Mouse (Mus musculus): ENCODE measurements around the gene Stk32c. TPM values are rescaled to one million over a fixed set of nuclear protein-coding genes. Genes with fewer than 3 reads are reported as not detected.
A peak's percentile ranks its signal among the peaks of the same experiment; 100 is the strongest.

The Stk32c gene
- polyA plus RNA-seq, 1 experiment from 2014 or later, result 1.5 TPM

DNA sequence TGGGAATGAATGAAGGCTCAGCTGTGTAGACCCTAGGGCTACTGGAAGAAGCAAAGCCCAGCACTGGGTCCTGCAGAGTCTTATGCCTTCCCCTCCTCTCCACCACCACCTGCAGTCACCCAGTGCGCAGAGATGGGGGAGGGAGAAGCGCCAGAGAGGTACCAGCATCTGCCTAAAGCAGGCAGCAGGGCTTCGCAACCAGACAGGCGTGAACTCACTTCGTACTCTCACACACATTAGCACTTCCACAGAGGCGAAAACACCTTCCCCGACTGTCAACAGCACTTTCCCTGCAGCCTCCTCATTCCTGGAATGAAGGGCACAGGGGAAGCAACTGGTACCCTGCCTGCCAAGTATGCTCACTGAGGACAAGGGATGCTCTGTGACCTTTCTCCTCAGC, 63.7 kb downstream of the Stk32c start:
- ATAC-seq (no peak), DNase-seq (ENCODE audit: low spot score) (peak; percentile 9)
- Histone ChIP-seq H3K4me1 (ENCODE audit: control insufficient read depth, insufficient read depth, low read length) (peaks cover 21% of the 10 kb centered on the region), H3K4me2 (ENCODE audit: low read length) (no peak overlapping the region), H3K27me3 (replicated peaks; ENCODE audit: control insufficient read depth, insufficient read depth, low read length) (no peaks in the 10 kb centered on the region), H3K9ac (ENCODE audit: low read length) (no peak overlapping the region), H3K4me3 (ENCODE audit: low read depth, low read length) (no peak overlapping the region), H3K36me3 (ENCODE audit: control insufficient read depth, insufficient read depth, low read length) (no peaks in the 10 kb centered on the region), H3K27ac (ENCODE audit: low read depth, low read length) (no peak overlapping the region), H3K9me3 (replicated peaks; ENCODE audit: control insufficient read depth, low read length) (no peaks in the 10 kb centered on the region)
- WGBS, result 44% methylated on average over 7 of the region's 7 CpGs

DNA sequence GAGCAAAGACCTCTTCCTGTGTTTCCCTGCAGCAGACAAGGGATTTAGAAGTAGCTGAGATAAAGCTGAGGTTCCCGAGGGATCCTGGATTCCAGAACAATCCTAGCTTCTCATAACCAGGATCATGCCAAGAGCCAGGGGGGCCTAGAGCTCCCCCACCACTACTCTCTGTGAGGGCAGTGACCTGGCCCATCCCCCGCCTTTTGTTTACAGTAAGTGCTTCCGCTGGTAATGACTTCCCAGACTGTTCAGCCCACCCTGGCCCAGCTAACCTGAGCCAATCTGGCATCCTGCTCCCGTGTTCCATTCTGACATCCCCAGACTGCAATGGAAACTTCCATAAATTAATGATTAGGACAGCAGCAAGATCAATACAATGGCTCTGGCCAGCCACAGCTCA, 65.7 kb downstream of the Stk32c start:
- 50% methylated on average over 4 of the region's 4 CpGs for whole genome bisulfite sequencing
- Histone ChIP-seq H3K27me3 (replicated peaks; ENCODE audit: control insufficient read depth, insufficient read depth, low read length) (no peaks in the 10 kb centered on the region), H3K9me3 (replicated peaks; ENCODE audit: control insufficient read depth, low read length) (no peaks in the 10 kb centered on the region), H3K4me1 (ENCODE audit: control insufficient read depth, insufficient read depth, low read length) (peaks cover 21% of the 10 kb centered on the region), H3K4me2 (ENCODE audit: low read length) (no peak overlapping the region), H3K4me3 (ENCODE audit: low read depth, low read length) (no peak overlapping the region), H3K9ac (ENCODE audit: low read length) (no peak overlapping the region), H3K36me3 (ENCODE audit: control insufficient read depth, insufficient read depth, low read length) (no peaks in the 10 kb centered on the region), H3K27ac (ENCODE audit: low read depth, low read length) (no peak overlapping the region)
- ATAC-seq (no peak), DNase-seq (ENCODE audit: low spot score) (no peak)

DNA sequence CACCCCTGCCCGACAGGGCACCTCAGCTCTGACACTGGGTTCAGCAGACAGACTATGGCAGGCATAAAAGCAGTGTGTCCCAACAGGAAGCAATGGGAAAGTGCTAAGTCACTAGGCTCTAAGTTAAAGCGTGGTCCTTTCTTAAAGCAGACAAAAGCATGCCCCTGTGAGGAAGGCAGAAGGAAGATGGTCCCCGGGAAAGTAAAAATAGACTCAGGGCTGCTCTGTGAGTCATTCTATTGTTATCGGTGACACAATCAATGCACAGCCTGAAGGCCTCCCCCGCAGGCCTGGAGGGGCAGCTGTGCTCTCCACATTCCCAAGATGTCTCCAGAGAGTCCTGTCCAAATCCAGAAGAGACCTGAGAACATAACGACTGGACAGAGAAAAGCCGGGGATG, 67.2 kb downstream of the Stk32c start:
- H3K4me3 ChIP-seq (ENCODE audit: low read depth, low read length), result no peak overlapping the region
- H3K27ac ChIP-seq (ENCODE audit: low read depth, low read length), result no peak overlapping the region
- no peaks in the 10 kb centered on the region for H3K27me3 ChIP-seq (replicated peaks; ENCODE audit: control insufficient read depth, insufficient read depth, low read length)
- no peaks in the 10 kb centered on the region for H3K36me3 ChIP-seq (ENCODE audit: control insufficient read depth, insufficient read depth, low read length)
- H3K9me3 ChIP-seq (replicated peaks; ENCODE audit: control insufficient read depth, low read length), result no peaks in the 10 kb centered on the region
- DNase-seq (ENCODE audit: low spot score), result no peak
- H3K4me1 ChIP-seq (ENCODE audit: control insufficient read depth, insufficient read depth, low read length), result peaks cover 13% of the 10 kb centered on the region
- no peak overlapping the region for H3K4me2 ChIP-seq (ENCODE audit: low read length)
- ATAC-seq, result no peak
- no peak overlapping the region for H3K9ac ChIP-seq (ENCODE audit: low read length)
- WGBS, result 44% methylated on average over 7 of the region's 7 CpGs

DNA sequence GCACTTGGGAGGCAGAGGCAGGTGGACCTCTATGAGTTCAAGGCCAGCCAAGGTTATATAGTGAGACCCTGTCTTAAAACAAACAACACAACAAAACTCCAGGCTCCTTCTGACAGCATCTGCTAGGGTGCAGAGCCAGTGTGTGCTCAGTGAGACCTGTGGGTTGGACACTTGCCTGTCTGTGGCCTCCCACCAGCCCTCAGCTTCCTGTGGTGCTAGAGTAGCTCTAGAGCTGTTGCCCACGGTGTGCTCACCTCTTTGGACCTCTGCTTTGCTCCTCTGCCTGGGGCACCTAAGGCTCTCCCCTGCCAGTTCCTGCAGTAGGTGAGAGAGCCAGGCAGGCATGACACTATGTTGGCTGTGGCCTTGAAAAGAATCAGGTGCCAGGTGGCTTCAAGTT, 69.3 kb downstream of the Stk32c start:
- no peak overlapping the region for H3K9ac ChIP-seq (ENCODE audit: low read length)
- no peak overlapping the region for H3K27ac ChIP-seq (ENCODE audit: low read depth, low read length)
- H3K27me3 ChIP-seq (replicated peaks; ENCODE audit: control insufficient read depth, insufficient read depth, low read length), result no peaks in the 10 kb centered on the region
- H3K4me2 ChIP-seq (ENCODE audit: low read length), result no peak overlapping the region
- no peak for ATAC-seq
- no peak overlapping the region for H3K4me3 ChIP-seq (ENCODE audit: low read depth, low read length)
- no peaks in the 10 kb centered on the region for H3K36me3 ChIP-seq (ENCODE audit: control insufficient read depth, insufficient read depth, low read length)
- DNase-seq (ENCODE audit: low spot score), result no peak
- H3K9me3 ChIP-seq (replicated peaks; ENCODE audit: control insufficient read depth, low read length), result no peaks in the 10 kb centered on the region
- H3K4me1 ChIP-seq (ENCODE audit: control insufficient read depth, insufficient read depth, low read length), result peaks cover 22% of the 10 kb centered on the region
- WGBS, result 73% methylated on average over 1 of the region's 1 CpGs

DNA sequence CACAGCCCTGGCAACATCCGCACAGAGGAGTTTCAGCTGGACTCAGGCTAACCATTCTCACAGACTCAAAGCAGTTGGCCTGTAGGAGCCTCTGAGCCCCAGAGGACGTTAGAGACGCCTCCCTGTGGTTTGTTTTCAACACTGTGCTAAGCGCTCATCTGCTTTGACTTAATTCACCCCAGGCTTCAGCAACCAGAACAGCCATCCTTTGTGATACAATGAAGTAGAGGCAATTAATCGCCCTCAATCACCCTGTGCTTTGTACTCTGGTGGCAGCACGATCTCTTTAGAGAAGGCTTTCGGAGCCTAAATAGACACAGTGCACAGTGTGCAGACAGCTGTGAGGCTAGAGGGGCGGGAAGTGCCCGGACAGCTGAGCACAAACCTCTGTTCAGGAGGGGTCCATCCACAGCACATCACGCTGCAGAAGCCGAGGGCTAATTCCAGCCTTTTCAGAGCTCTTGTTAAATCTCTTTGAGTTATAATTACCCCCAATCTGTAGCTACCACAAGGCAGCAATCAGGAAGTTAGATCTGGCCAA, 73.1 kb downstream of the Stk32c start:
- peak overlapping the region; percentile 67 for H3K27ac ChIP-seq (ENCODE audit: low read depth, low read length)
- H3K9ac ChIP-seq (ENCODE audit: low read length), result peak overlapping the region; percentile 30; the same call in 1 of the 2 replicates
- 2% methylated on average over 11 of the region's 11 CpGs for WGBS
- DNase-seq (ENCODE audit: low spot score) (peak; percentile 82), ATAC-seq (peak; percentile 90)
- no peaks in the 10 kb centered on the region for H3K36me3 ChIP-seq (ENCODE audit: control insufficient read depth, insufficient read depth, low read length)
- H3K9me3 ChIP-seq (replicated peaks; ENCODE audit: control insufficient read depth, low read length), result no peaks in the 10 kb centered on the region
- no peaks in the 10 kb centered on the region for H3K27me3 ChIP-seq (replicated peaks; ENCODE audit: control insufficient read depth, insufficient read depth, low read length)
- 0 out of 2 replicates have a peak overlapping the region, but pooled peaks have one; percentile 3 for H3K4me2 ChIP-seq (ENCODE audit: low read length)
- H3K4me3 ChIP-seq (ENCODE audit: low read depth, low read length), result no peak overlapping the region
- H3K4me1 ChIP-seq (ENCODE audit: control insufficient read depth, insufficient read depth, low read length), result peaks cover 30% of the 10 kb centered on the region

DNA sequence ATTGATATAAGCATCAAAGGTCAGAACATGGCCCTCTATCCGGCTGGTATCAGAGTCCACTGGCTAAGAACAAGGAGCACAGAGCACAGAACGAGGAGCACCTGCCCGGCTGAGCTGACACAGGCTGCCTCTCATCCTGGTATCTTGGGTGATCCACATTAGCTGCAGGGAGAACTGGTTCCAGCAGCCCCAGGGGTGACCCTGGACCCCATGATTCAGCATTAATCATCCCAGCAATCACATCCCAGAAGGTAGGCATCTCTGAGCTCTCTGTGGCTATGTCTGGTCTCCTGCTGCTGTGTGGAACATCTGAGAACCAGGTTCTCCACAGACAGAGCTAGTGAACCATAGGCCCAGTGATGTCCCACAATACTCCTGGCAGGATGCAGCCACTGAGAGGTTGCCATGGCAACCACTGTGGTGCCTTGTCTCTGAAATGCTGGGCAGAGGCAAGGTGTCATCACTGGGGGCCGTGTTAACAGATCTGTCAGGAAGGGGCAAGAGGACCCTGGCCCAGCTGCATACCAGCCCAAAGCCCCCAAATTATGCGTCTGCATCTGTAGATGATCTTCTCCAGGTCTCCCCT, 76.1 kb downstream of the Stk32c start:
- H3K4me1 ChIP-seq (ENCODE audit: control insufficient read depth, insufficient read depth, low read length), result peaks cover 33% of the 10 kb centered on the region
- DNase-seq (ENCODE audit: low spot score) (peak; percentile 70), ATAC-seq (no peak)
- H3K27me3 ChIP-seq (replicated peaks; ENCODE audit: control insufficient read depth, insufficient read depth, low read length), result no peaks in the 10 kb centered on the region
- no peak overlapping the region for H3K27ac ChIP-seq (ENCODE audit: low read depth, low read length)
- no peak overlapping the region for H3K9ac ChIP-seq (ENCODE audit: low read length)
- no peak overlapping the region for H3K4me3 ChIP-seq (ENCODE audit: low read depth, low read length)
- H3K9me3 ChIP-seq (replicated peaks; ENCODE audit: control insufficient read depth, low read length), result no peaks in the 10 kb centered on the region
- WGBS, result 71% methylated on average over 5 of the region's 5 CpGs
- no peak overlapping the region for H3K4me2 ChIP-seq (ENCODE audit: low read length)
- no peaks in the 10 kb centered on the region for H3K36me3 ChIP-seq (ENCODE audit: control insufficient read depth, insufficient read depth, low read length)

DNA sequence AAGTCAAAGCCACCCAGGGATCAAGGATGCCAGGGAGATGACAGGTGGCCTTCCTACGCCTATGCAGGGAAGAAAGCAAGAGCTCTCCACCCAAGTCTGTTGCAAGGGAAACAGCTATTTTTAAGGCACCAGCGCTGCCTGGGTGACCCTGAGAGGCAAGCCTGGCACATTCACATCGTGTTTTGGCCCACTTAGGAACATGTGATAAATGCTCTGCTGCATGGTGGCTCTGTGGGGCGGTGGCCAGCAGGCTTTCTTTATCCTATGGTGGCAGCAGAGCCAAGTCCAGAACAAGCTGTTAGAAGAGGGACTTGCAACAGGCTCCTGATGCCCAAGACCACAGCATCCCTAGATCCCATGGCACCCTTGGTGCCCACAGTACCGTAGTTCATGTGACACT, 77.9 kb downstream of the Stk32c start:
- Histone ChIP-seq H3K4me3 (ENCODE audit: low read depth, low read length) (no peak overlapping the region), H3K9me3 (replicated peaks; ENCODE audit: control insufficient read depth, low read length) (no peaks in the 10 kb centered on the region), H3K27ac (ENCODE audit: low read depth, low read length) (no peak overlapping the region), H3K27me3 (replicated peaks; ENCODE audit: control insufficient read depth, insufficient read depth, low read length) (no peaks in the 10 kb centered on the region), H3K4me1 (ENCODE audit: control insufficient read depth, insufficient read depth, low read length) (peaks cover 34% of the 10 kb centered on the region), H3K36me3 (ENCODE audit: control insufficient read depth, insufficient read depth, low read length) (no peaks in the 10 kb centered on the region), H3K4me2 (ENCODE audit: low read length) (no peak overlapping the region), H3K9ac (ENCODE audit: low read length) (no peak overlapping the region)
- no peak for ATAC-seq
- WGBS, result 83% methylated on average over 5 of the region's 5 CpGs
- no peak for DNase-seq (ENCODE audit: low spot score)

DNA sequence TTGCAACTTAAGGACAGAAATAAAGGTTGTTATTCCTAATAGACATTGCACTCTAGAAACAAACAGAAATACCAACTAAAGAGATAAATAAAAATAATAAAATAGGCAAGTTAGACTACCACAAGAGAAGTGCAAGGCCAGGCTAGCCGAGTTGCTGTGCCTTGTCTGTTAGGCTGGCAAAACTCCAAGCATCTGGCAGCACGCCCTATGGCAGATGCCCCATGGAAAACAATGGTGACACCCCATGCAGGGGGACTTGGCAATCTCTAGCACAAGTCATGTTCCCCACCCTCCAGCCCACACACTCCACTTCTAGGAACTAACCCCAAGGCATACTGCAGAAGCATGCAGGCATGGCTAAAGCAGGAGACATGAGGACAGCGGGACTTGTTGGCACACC, 79.7 kb downstream of the Stk32c start:
- DNase-seq (ENCODE audit: low spot score), result peak; percentile 45
- Histone ChIP-seq H3K36me3 (ENCODE audit: control insufficient read depth, insufficient read depth, low read length) (no peaks in the 10 kb centered on the region), H3K9me3 (replicated peaks; ENCODE audit: control insufficient read depth, low read length) (no peaks in the 10 kb centered on the region), H3K4me1 (ENCODE audit: control insufficient read depth, insufficient read depth, low read length) (peaks cover 22% of the 10 kb centered on the region), H3K4me2 (ENCODE audit: low read length) (no peak overlapping the region), H3K9ac (ENCODE audit: low read length) (no peak overlapping the region), H3K27me3 (replicated peaks; ENCODE audit: control insufficient read depth, insufficient read depth, low read length) (no peaks in the 10 kb centered on the region), H3K4me3 (ENCODE audit: low read depth, low read length) (no peak overlapping the region), H3K27ac (ENCODE audit: low read depth, low read length) (no peak overlapping the region)
- 48% methylated on average over 3 of the region's 3 CpGs for WGBS
- ATAC-seq, result no peak

DNA sequence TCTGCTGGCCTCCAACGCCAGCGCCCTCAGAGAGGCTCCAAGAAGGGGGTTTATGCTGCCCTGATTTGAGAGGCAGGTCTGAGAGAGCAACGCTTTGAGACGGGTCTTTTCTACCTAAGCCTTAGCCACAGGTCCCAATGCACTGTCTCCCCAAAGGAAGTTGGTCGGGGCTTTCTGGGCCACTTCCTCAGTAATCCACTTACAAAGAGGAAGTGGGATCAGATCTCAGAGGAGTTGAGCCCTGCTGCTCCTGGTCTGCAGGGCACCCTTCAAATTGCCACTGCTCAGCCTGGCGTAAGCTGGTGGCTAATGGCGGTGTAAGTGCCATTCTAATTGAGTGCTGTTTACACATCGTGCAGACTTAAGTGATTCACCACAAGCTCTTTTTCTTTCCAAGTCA, 81.6 kb downstream of the Stk32c start:
- no peaks in the 10 kb centered on the region for H3K36me3 ChIP-seq (ENCODE audit: control insufficient read depth, insufficient read depth, low read length)
- no peak for ATAC-seq
- no peak for DNase-seq (ENCODE audit: low spot score)
- H3K9me3 ChIP-seq (replicated peaks; ENCODE audit: control insufficient read depth, low read length), result no peaks in the 10 kb centered on the region
- no peak overlapping the region for H3K4me2 ChIP-seq (ENCODE audit: low read length)
- no peak overlapping the region for H3K9ac ChIP-seq (ENCODE audit: low read length)
- 44% methylated on average over 8 of the region's 8 CpGs for WGBS
- H3K27me3 ChIP-seq (replicated peaks; ENCODE audit: control insufficient read depth, insufficient read depth, low read length), result no peaks in the 10 kb centered on the region
- H3K4me1 ChIP-seq (ENCODE audit: control insufficient read depth, insufficient read depth, low read length), result peaks cover 11% of the 10 kb centered on the region
- no peak overlapping the region for H3K4me3 ChIP-seq (ENCODE audit: low read depth, low read length)
- no peak overlapping the region for H3K27ac ChIP-seq (ENCODE audit: low read depth, low read length)
